Mouse (Mus musculus) cerebellum, adult 9-11 months (tissue): ENCODE data around the gene Gfod1.
A peak's percentile ranks its signal among the peaks of the same experiment; 100 is the strongest.

Experiments used
- DNase-seq: peaks from one replicate; pipeline ENCODE4 v3.0.0; 2022

Gene Gfod1

GRCm38 (mm10) chr13:43228141-43228540 is 75.8 kb downstream of the Gfod1 start:
- DNase-seq: no peak

GRCm38 (mm10) chr13:43226041-43226440 is 77.9 kb downstream of the Gfod1 start:
- DNase-seq: no peak

GRCm38 (mm10) chr13:43225161-43225560 is 78.8 kb downstream of the Gfod1 start:
- no peak for DNase-seq

GRCm38 (mm10) chr13:43222084-43222483 is 81.9 kb downstream of the Gfod1 start:
- no peak for DNase-seq

GRCm38 (mm10) chr13:43221290-43221689 is 82.7 kb downstream of the Gfod1 start:
- DNase-seq: no peak

- no peak for DNase-seq
These were observed 83.3 kb downstream of the Gfod1 start for GRCm38 (mm10) chr13:43220635-43221034.

- no peak for DNase-seq
These were observed 85.2 kb downstream of the Gfod1 start for GRCm38 (mm10) chr13:43218764-43219163.

- no peak for DNase-seq
These were observed 85.7 kb downstream of the Gfod1 start for GRCm38 (mm10) chr13:43218284-43218683.

GRCm38 (mm10) chr13:43217686-43218085 is 86.3 kb downstream of the Gfod1 start:
- no peak for DNase-seq

GRCm38 (mm10) chr13:43217059-43217458 is 86.9 kb downstream of the Gfod1 start:
- DNase-seq: no peak

- DNase-seq: no peak
These were observed 87.8 kb downstream of the Gfod1 start for GRCm38 (mm10) chr13:43215994-43216706.

GRCm38 (mm10) chr13:43215144-43215993 is 88.6 kb downstream of the Gfod1 start:
- no peak for DNase-seq

GRCm38 (mm10) chr13:43212338-43212737 is 91.6 kb downstream of the Gfod1 start:
- DNase-seq: no peak

- no peak for DNase-seq
These were observed 93.0 kb downstream of the Gfod1 start for GRCm38 (mm10) chr13:43210956-43211355.

GRCm38 (mm10) chr13:43209560-43209959 is 94.4 kb downstream of the Gfod1 start:
- no peak for DNase-seq

- no peak for DNase-seq
These were observed 95.0 kb downstream of the Gfod1 start for GRCm38 (mm10) chr13:43208914-43209439.

GRCm38 (mm10) chr13:43206118-43206683 is 97.8 kb downstream of the Gfod1 start:
- DNase-seq: no peak

- DNase-seq: peak; percentile 81
These were observed 100.3 kb downstream of the Gfod1 start for GRCm38 (mm10) chr13:43203641-43204040.

GRCm38 (mm10) chr13:43203234-43203633 is 100.7 kb downstream of the Gfod1 start:
- DNase-seq: peak; percentile 57

- DNase-seq: no peak
These were observed 101.6 kb downstream of the Gfod1 start for GRCm38 (mm10) chr13:43202351-43202750.

- DNase-seq: peak; percentile 67
These were observed 102.9 kb downstream of the Gfod1 start for GRCm38 (mm10) chr13:43201033-43201432.

GRCm38 (mm10) chr13:43200473-43200872 is 103.5 kb downstream of the Gfod1 start:
- peak; percentile 57 for DNase-seq

GRCm38 (mm10) chr13:43199749-43200148 is 104.2 kb downstream of the Gfod1 start:
- peak; percentile 56 for DNase-seq
